Mouse (Mus musculus) thymus, postnatal 0 days (tissue): ENCODE data around the gene Olfr1136. TPM values are rescaled to one million over a fixed set of nuclear protein-coding genes. Genes with fewer than 3 reads are reported as not detected.

Source experiments
- DNase-seq: peaks from one replicate; pipeline ENCODE4 v3.0.0-alpha.2; 2015; ENCODE audit warnings: low spot score
- polyA plus RNA-seq: library from polyadenylated mRNA; unstranded; fragments of >200 nt; fragmentation: Nextera tagmentation; extraction: Ambion mirVana; gene quantifications from 2 replicates; pipeline ENCODE4 v1.2.1, GENCODE M21; 2015

The Olfr1136 gene
- 0.17 and 0.19 TPM in 2 replicates for polyA plus RNA-seq

- DNase-seq, result no peak
Measured at GRCm38 (mm10) chr2:87693847-87694246, at the start of gene Olfr1136. Olfr1136 (minus strand) TSS chr2:87693947.

- no peak for DNase-seq
Measured at GRCm38 (mm10) chr2:87743452-87743851, 49.7 kb upstream of the Olfr1136 start, which contains the start of gene Olfr1140. Olfr1140 (plus strand) TSS chr2:87743752.

GRCm38 (mm10) chr2:87739878-87740277, 46.1 kb upstream of the Olfr1136 start, which contains the start of gene Olfr1138:
Olfr1138 (minus strand) TSS chr2:87739978.
- no peak for DNase-seq

- no peak for DNase-seq
Measured at GRCm38 (mm10) chr2:87713079-87713478, 19.3 kb upstream of the Olfr1136 start, which contains the start of gene Olfr1137. Olfr1137 (minus strand) TSS chr2:87713179.

- DNase-seq, result no peak
Measured at GRCm38 (mm10) chr2:87673564-87673963, 20.2 kb downstream of the Olfr1136 start, which contains the start of gene Olfr1135. Olfr1135 (minus strand) TSS chr2:87673664.

GRCm38 (mm10) chr2:87658360-87658759, 35.4 kb downstream of the Olfr1136 start, which contains the start of gene Olfr1134:
Olfr1134 (minus strand) TSS chr2:87658460.
- DNase-seq, result no peak

- DNase-seq, result no peak
Measured at GRCm38 (mm10) chr2:87647274-87647673, 46.5 kb downstream of the Olfr1136 start, which contains the start of gene Olfr1133. Olfr1133 (minus strand) TSS chr2:87647374.

Other genes starting within 250 kb of the Olfr1136 start
- gene Olfr1126, start 240.0 kb downstream of the Olfr1136 start, polyA plus RNA-seq, result not detected in 2 replicates
- not detected in 2 replicates for gene Pramel7, start 196.9 kb downstream of the Olfr1136 start, polyA plus RNA-seq
- not detected in 2 replicates for gene Pramel6, start 187.4 kb downstream of the Olfr1136 start, polyA plus RNA-seq
- not detected in 2 replicates for gene Olfr153, start 162.2 kb downstream of the Olfr1136 start, polyA plus RNA-seq
- gene Olfr1128, start 148.4 kb downstream of the Olfr1136 start, polyA plus RNA-seq, result not detected in 2 replicates
- gene Olfr1129, start 120.0 kb downstream of the Olfr1136 start, polyA plus RNA-seq, result not detected in 2 replicates
- not detected in 2 replicates for gene Olfr1130, start 87.7 kb downstream of the Olfr1136 start, polyA plus RNA-seq
- not detected in 2 replicates for gene Olfr1131, start 66.8 kb downstream of the Olfr1136 start, polyA plus RNA-seq
- gene Olfr1132, start 56.4 kb downstream of the Olfr1136 start, polyA plus RNA-seq, result not detected in 2 replicates
- gene Olfr1133, start 46.6 kb downstream of the Olfr1136 start, polyA plus RNA-seq, result not detected in 2 replicates
- gene Olfr1134, start 35.5 kb downstream of the Olfr1136 start, polyA plus RNA-seq, result not detected in 2 replicates
- gene Olfr1135, start 20.3 kb downstream of the Olfr1136 start, polyA plus RNA-seq, result not detected in 2 replicates
- gene Olfr1137, start 19.2 kb upstream of the Olfr1136 start, polyA plus RNA-seq, result not detected in 2 replicates
- gene Olfr1138, start 46.0 kb upstream of the Olfr1136 start, polyA plus RNA-seq, result not detected in 2 replicates
- not detected in 2 replicates for gene Olfr1140, start 49.8 kb upstream of the Olfr1136 start, polyA plus RNA-seq
- gene Olfr1141, start 60.0 kb upstream of the Olfr1136 start, polyA plus RNA-seq, result not detected in 2 replicates
- not detected in 2 replicates for gene Olfr152, start 85.5 kb upstream of the Olfr1136 start, polyA plus RNA-seq
- gene Olfr1143, start 106.6 kb upstream of the Olfr1136 start, polyA plus RNA-seq, result not detected in 2 replicates
- not detected in 2 replicates for gene Olfr1145, start 115.9 kb upstream of the Olfr1136 start, polyA plus RNA-seq
- gene Olfr1148, start 136.6 kb upstream of the Olfr1136 start, polyA plus RNA-seq, result not detected in 2 replicates
- not detected in 2 replicates for gene Olfr1150-ps1, start 150.0 kb upstream of the Olfr1136 start, polyA plus RNA-seq
- not detected in 2 replicates for gene Olfr1151, start 161.9 kb upstream of the Olfr1136 start, polyA plus RNA-seq
- gene Olfr1152, start 172.5 kb upstream of the Olfr1136 start, polyA plus RNA-seq, result not detected in 2 replicates
- not detected in 2 replicates for gene Olfr1153, start 201.0 kb upstream of the Olfr1136 start, polyA plus RNA-seq
- not detected in 2 replicates for gene Olfr1154, start 211.2 kb upstream of the Olfr1136 start, polyA plus RNA-seq